Mouse (Mus musculus) forebrain, embryonic 11.5 days (tissue): ENCODE measurements around the gene Thsd4. TPM values are rescaled to one million over a fixed set of nuclear protein-coding genes. Genes with fewer than 3 reads are reported as not detected.

Experiments used
- ATAC-seq: fragments of 200-750 bp; cut with Nextera tagmentation; replicated peaks from 2 replicates; pipeline ENCODE4 v1.8.0; 2017; ENCODE audit warnings: moderate TSS enrichment; ENCODE audit not compliant: low FRiP score
- DNase-seq: peaks from one replicate; pipeline ENCODE4 v3.0.0-alpha.2; 2017; ENCODE audit warnings: low spot score
- H3K27ac ChIP-seq: fragments of 300-500 bp; sonication (generic); 2 replicates; pipeline ENCODE4 v1.5.1; 2014; ENCODE audit warnings: low read depth, low read length
- H3K27me3 ChIP-seq: fragments of 300-500 bp; sonication (generic); 2 replicates; pipeline ENCODE4 v1.6.1; 2014; ENCODE audit warnings: mild to moderate bottlenecking, low read length, mixed read lengths; ENCODE audit not compliant: control insufficient read depth, insufficient read depth
- H3K36me3 ChIP-seq: fragments of 300-500 bp; sonication (generic); 2 replicates; pipeline ENCODE4 v1.6.1; 2014; ENCODE audit warnings: mild to moderate bottlenecking, low read length, moderate library complexity, mixed read lengths; ENCODE audit not compliant: control insufficient read depth, insufficient read depth
- H3K4me1 ChIP-seq: fragments of 300-500 bp; sonication (generic); replicated peaks from 2 replicates; pipeline ENCODE4 v1.6.1; 2014; ENCODE audit warnings: low read length, mixed read lengths; ENCODE audit not compliant: control insufficient read depth, insufficient read depth
- H3K4me2 ChIP-seq: fragments of 300-500 bp; sonication (generic); 2 replicates; pipeline ENCODE4 v1.6.1; 2014; ENCODE audit warnings: low read depth, mild to moderate bottlenecking, low read length, moderate library complexity, mixed read lengths; ENCODE audit not compliant: severe bottlenecking
- H3K4me3 ChIP-seq: fragments of 300-500 bp; sonication (generic); 2 replicates; pipeline ENCODE4 v1.5.1; 2014; ENCODE audit warnings: low read depth, low read length
- H3K9ac ChIP-seq: fragments of 300-500 bp; sonication (generic); 2 replicates; pipeline ENCODE4 v1.6.1; 2014; ENCODE audit warnings: low read length
- H3K9me3 ChIP-seq: fragments of 300-500 bp; sonication (generic); 2 replicates; pipeline ENCODE4 v1.6.1; 2016; ENCODE audit warnings: low read length, mixed read lengths; ENCODE audit not compliant: control insufficient read depth
- WGBS: fragments of 180-500 bp; shearing (Covaris S2); extraction: QIAGEN DNeasy Blood & Tissue Kit; methylation state at CpG from one replicate; pipeline ENCODE4 v1.1.7; 2014; 5-methylcytosine and 5-hydroxymethylcytosine counted together
- polyA plus RNA-seq: library from polyadenylated mRNA; unstranded; fragments of >200 nt; fragmentation: Nextera tagmentation; extraction: Ambion mirVana; gene quantifications from 2 replicates; pipeline ENCODE4 v1.2.1, GENCODE M21; 2014

Gene Thsd4
- polyA plus RNA-seq, 1 experiment from 2014 or later: 4.6 TPM

DNA sequence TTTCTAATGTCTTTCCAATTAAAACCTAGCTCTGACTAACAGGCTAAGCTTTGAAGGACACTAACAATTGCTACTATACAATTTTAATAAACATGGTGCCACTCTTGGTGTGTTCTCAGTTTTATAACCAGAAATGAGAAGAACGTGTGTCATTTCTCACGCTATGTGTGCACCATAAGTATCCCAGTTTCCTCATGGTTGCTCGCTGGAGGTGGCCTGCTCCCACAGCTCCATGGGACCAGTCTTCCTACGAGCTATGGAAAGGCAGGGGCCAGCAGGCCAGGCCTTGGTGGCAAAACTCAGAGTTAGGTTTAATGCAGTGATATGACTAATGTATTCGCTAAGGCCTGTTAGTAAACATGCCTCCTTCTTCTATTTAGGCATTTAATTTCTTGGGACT, 468.7 kb downstream of the Thsd4 start:
- H3K4me1 ChIP-seq: no peaks in the 10 kb centered on the region
- H3K36me3 ChIP-seq: no peaks in the 10 kb centered on the region
- H3K4me3 ChIP-seq: no peak overlapping the region
- H3K9ac ChIP-seq: no peak overlapping the region
- ATAC-seq (no peak), DNase-seq (no peak)
- H3K4me2 ChIP-seq: no peak overlapping the region
- no peak overlapping the region for H3K27ac ChIP-seq
- H3K9me3 ChIP-seq: no peaks in the 10 kb centered on the region; the same call in 1 of the 2 replicates
- WGBS: 96% methylated on average over 5 of the region's 5 CpGs
- no peaks in the 10 kb centered on the region for H3K27me3 ChIP-seq

DNA sequence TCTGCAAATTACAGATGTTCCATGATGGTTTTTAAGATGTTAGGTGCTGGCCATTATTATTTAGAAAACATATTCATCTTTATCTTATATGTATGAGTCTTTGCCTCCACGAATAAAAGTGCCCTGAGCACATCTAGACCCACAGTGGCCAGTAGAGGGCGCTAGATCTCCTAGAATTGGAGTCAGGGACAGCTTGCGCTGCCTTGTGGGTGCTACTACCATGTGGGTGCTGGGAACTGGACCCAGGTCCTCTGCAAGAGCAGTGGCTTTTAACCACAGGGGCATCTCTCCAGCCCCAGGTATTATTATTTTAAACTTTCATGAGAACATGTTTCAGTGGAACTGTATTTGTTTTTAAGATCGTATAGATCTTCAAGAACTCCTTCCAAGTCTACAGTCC, 469.4 kb downstream of the Thsd4 start:
- no peak overlapping the region for H3K4me2 ChIP-seq
- WGBS: 74% methylated on average over 4 of the region's 4 CpGs
- ATAC-seq (no peak), DNase-seq (no peak)
- no peaks in the 10 kb centered on the region for H3K4me1 ChIP-seq
- no peaks in the 10 kb centered on the region for H3K27me3 ChIP-seq
- H3K27ac ChIP-seq: no peak overlapping the region
- H3K9me3 ChIP-seq: no peaks in the 10 kb centered on the region; the same call in 1 of the 2 replicates
- H3K9ac ChIP-seq: no peak overlapping the region
- H3K36me3 ChIP-seq: no peaks in the 10 kb centered on the region
- no peak overlapping the region for H3K4me3 ChIP-seq

DNA sequence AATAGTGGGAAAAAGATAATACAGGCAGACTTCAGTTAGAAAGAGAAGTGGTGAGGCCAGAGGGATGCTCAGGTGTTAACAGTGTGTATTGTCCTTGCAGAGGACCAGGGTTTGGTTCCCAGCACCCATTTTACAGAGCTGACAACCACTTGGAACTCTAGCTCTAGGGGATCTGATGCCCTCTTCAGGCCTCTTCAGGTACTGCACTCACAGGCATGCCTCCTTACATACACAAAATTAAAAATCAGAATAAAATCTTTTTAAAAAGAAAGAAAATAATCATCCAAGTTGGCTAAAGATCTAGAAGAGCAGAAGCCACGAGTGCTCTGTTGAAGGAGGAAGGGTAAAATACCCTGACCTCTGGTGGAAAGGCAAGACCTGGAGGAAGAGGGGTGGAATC, 478.7 kb downstream of the Thsd4 start:
- Histone ChIP-seq H3K9me3 (no peaks in the 10 kb centered on the region; the same call in 1 of the 2 replicates), H3K4me1 (no peaks in the 10 kb centered on the region), H3K4me2 (no peak overlapping the region), H3K4me3 (no peak overlapping the region), H3K27me3 (no peaks in the 10 kb centered on the region), H3K9ac (no peak overlapping the region), H3K27ac (no peak overlapping the region), H3K36me3 (no peaks in the 10 kb centered on the region)
- 88% methylated on average over 1 of the region's 1 CpGs for WGBS
- no peak for ATAC-seq
- no peak for DNase-seq

DNA sequence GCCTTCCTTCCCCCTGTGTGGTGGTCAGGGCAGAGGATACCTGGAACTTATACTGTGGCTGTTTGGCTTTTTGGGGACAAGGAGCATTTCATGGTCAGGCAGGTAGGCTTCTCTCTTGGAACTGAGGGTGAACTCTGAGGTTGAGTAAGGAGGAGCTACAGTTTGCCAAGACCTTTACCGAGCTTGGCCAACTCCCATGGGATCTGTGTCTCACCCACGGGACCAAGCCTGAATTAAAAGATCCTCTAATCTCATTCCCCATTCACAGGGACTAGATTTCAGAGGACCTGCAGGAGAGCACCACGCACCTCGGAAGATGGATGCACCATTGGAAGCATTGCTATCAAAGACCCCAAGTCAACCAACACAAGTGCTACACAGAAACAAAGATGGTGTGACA, 487.0 kb downstream of the Thsd4 start:
- no peak for ATAC-seq
- Histone ChIP-seq H3K4me1 (no peaks in the 10 kb centered on the region), H3K4me2 (no peak overlapping the region), H3K27me3 (no peaks in the 10 kb centered on the region), H3K36me3 (no peaks in the 10 kb centered on the region), H3K9ac (no peak overlapping the region), H3K27ac (no peak overlapping the region), H3K4me3 (no peak overlapping the region), H3K9me3 (no peaks in the 10 kb centered on the region)
- DNase-seq: no peak
- WGBS: 91% methylated on average over 4 of the region's 4 CpGs

DNA sequence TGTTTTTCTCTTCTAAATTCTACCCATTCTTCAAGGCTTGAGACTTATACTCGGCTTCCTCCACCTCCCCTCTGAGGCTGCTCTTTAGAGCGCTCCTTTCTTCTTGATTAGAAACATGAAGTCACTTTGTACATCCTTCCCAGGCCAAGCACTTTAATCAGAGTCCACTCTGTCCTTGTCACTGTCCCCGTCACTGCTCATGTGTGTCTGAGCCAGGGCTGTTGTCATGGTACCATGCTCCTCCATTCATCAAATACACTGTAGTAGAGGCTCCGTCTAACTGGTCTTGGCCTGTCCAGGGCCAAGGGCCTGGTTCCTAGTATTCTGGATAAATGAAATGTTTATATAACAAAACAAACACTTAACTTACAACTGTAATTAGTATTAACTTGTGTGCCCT, 494.6 kb downstream of the Thsd4 start:
- no peaks in the 10 kb centered on the region; the same call in 1 of the 2 replicates for H3K4me1 ChIP-seq
- 82% methylated on average over 4 of the region's 4 CpGs for WGBS
- DNase-seq (no peak), ATAC-seq (no peak)
- H3K27ac ChIP-seq: no peak overlapping the region
- no peak overlapping the region for H3K4me2 ChIP-seq
- H3K36me3 ChIP-seq: no peaks in the 10 kb centered on the region
- H3K27me3 ChIP-seq: no peaks in the 10 kb centered on the region
- no peak overlapping the region for H3K4me3 ChIP-seq
- no peak overlapping the region for H3K9ac ChIP-seq
- no peaks in the 10 kb centered on the region for H3K9me3 ChIP-seq

DNA sequence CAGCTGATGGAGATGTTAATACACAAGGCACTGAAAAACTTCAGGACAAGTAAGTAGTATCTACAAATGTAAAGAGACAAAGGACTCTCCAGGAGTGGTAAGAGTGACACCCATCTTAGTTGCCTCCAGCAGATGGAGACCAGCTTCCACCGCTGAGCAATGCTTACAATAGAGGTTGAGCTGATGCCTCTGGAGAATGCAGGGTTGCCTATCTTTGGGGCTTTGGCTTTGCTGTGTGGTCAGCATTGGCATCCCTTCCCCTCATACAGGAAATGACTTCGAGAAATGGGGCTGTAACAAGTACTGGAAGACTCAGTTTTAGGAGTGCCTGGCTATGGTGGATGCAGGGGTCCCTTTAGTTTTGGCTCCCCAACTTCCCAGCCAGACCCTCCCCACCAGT, 495.1 kb downstream of the Thsd4 start:
- Histone ChIP-seq H3K4me3 (no peak overlapping the region), H3K27ac (no peak overlapping the region), H3K9me3 (no peaks in the 10 kb centered on the region), H3K36me3 (no peaks in the 10 kb centered on the region), H3K4me1 (no peaks in the 10 kb centered on the region; the same call in 1 of the 2 replicates), H3K4me2 (no peak overlapping the region), H3K9ac (no peak overlapping the region), H3K27me3 (no peaks in the 10 kb centered on the region)
- DNase-seq: no peak
- no peak for ATAC-seq
- 93% methylated on average over 2 of the region's 2 CpGs for WGBS

DNA sequence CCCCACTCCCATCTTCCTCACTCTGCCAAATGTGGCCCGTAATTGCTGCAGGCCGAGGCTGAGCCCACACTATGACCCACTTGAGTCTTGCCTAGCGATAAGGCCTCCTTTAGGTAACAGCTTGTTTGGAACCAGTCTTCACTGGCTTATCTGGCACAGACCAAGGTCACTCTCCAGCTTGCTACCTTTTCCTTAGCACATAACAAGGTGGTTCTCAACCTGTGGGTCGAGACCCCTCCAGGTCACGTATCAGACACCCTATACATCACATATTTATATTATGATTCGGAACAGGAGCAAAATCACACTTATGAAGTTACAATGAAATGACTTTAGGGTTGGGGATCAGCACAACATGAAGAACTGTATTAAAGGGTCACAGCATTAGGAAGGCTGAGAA, 495.9 kb downstream of the Thsd4 start:
- Histone ChIP-seq H3K27me3 (no peaks in the 10 kb centered on the region), H3K27ac (no peak overlapping the region), H3K4me2 (no peak overlapping the region), H3K4me1 (no peaks in the 10 kb centered on the region; the same call in 1 of the 2 replicates), H3K9me3 (no peaks in the 10 kb centered on the region), H3K4me3 (no peak overlapping the region), H3K36me3 (no peaks in the 10 kb centered on the region), H3K9ac (no peak overlapping the region)
- no peak for DNase-seq
- ATAC-seq: no peak
- WGBS: 93% methylated on average over 6 of the region's 6 CpGs

DNA sequence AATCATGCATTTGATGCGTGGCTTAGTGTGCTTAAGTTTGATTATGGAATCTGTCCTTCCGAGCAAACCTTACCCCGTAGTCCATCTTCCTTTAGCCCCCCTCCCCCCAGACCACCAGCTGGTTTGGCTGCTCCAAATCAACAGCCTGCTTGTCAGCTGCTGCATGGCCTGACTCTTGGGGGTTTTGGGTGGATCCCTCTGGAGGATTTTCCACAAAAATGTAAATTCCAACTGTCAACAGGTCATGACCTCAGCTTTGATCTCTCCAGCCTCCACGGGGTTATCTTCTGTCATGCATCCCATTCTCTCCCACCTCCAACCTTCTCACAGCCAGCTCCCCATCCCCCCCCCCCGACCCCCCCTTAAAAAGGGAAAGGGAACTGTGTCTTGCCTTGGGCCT, 496.9 kb downstream of the Thsd4 start:
- H3K36me3 ChIP-seq: no peaks in the 10 kb centered on the region
- no peaks in the 10 kb centered on the region; the same call in 1 of the 2 replicates for H3K4me1 ChIP-seq
- no peak overlapping the region for H3K27ac ChIP-seq
- no peaks in the 10 kb centered on the region for H3K9me3 ChIP-seq
- ATAC-seq (no peak), DNase-seq (no peak)
- H3K4me3 ChIP-seq: no peak overlapping the region
- H3K27me3 ChIP-seq: no peaks in the 10 kb centered on the region
- no peak overlapping the region for H3K9ac ChIP-seq
- WGBS: 8% methylated on average over 5 of the region's 5 CpGs
- no peak overlapping the region for H3K4me2 ChIP-seq

DNA sequence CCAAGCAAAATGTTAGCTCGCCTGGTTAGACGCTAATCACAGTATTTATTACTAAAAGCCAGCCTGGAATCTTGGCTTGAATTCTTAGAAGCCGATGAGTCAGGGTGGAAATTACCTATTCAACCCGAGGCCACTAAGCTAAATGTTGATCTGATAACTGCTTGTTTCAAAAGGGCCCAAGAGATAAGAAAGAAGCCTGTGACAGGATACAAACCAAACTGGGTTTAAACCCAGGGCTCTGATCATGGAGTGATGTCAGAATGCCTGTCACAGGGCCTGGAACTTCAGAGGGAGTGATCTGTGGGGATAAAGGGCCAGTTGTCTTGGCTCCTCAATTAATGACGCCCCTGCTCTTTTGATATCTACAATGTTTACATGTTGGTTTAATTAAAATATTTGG, 497.3 kb downstream of the Thsd4 start:
- Histone ChIP-seq H3K27ac (no peak overlapping the region), H3K4me3 (no peak overlapping the region), H3K4me2 (no peak overlapping the region), H3K27me3 (no peaks in the 10 kb centered on the region), H3K9ac (no peak overlapping the region), H3K36me3 (no peaks in the 10 kb centered on the region), H3K4me1 (no peaks in the 10 kb centered on the region; the same call in 1 of the 2 replicates), H3K9me3 (no peaks in the 10 kb centered on the region)
- WGBS: 25% methylated on average over 5 of the region's 5 CpGs
- ATAC-seq (no peak), DNase-seq (no peak)
